Mouse (Mus musculus): ENCODE measurements around the gene Sart3.

DNA sequence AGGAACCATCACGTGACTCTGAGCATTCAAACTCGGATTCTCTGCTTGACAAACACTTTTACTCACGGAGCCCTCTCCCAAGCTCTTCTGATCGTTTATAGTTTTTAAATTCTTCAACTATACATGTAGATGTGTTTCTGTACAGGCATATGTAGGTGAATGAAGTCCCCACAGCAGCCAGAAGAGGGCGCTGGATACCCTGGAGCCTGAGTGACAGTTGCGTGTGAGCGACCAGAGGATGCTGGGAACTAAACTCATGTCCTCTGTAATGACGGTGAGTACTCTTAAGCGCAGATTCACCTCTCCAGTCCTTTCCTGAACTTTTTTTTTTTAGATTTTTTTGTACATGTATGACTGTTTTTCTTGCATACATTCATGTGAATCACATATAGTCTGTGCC lies 41.3 kb upstream of the Sart3 start:
- TF ChIP-seq ZNF384 (IDR thresholded peaks at IDR 0.05; ENCODE audit: low read depth, low read length) (no peak), CHD2 (IDR thresholded peaks at IDR 0.05; ENCODE audit: low read depth, low read length) (no peak), ZC3H11A (IDR thresholded peaks at IDR 0.05; ENCODE audit: borderline replicate concordance, low read depth, low read length) (no peak), MAFK (IDR thresholded peaks at IDR 0.05; ENCODE audit: insufficient read depth, low read depth, low read length) (no peak)

Measured in ES-E14 (cell line).